Mouse (Mus musculus): ENCODE measurements around the gene Ryr3.

Gene Ryr3

DNA sequence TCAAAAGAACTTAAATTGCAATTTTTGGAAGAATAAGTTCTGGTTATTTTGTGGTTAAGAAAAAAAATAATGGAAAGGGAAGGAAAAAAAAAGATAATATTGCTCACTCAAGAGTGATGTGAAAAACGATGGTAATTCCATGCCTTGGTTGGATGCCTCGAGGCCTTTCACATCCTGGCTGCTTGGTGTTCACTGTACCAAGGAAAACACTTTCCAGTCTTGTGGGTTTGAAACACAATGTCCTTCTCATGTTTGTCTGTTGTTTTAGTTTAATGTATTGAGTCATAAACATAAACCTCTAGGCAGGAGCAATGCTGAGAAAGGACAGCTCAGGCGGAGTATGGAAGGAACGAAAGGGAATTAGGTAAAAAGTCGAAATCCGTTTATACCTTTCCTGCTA, 122.8 kb downstream of the Ryr3 start:
- DNase-seq: no peak

DNA sequence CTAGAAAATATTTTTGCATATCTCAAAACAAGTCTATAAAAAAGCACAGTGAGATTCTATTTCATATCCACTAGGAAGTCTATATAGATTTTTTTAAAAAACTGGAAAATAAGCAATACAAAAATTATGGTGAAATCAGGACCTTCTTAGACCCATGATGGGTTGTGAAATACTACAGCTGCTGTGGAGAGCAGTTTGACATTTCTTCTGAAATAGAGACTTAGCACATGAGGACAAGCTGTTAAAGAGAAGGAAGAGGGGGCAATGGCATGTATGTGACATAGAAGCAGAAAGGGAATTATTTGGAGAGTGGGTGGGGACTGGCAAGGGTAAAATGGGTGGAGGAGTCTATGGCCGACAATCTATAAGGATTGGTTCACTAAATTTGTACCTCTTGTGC, 124.1 kb downstream of the Ryr3 start:
- peak; percentile 3 for DNase-seq

DNA sequence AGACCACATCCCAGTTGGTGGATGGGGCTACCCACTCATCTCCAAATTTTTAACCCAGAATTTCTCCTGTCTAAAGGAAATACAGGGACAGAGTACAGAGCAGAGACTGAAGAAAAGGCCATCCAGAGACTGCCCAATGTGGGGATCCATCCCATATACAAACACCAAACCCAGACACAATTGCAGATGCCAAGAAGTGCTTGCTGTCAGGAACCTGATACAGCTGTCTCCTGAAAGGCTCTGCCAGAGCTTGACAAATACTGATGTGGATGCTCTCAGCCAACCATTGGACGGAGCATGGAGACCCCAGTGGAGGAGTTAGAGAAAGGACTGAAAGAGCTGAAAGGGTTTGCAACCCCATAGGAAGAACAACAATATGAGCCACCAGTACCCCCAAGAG, 125.6 kb downstream of the Ryr3 start:
- peak; percentile 5 for DNase-seq

DNA sequence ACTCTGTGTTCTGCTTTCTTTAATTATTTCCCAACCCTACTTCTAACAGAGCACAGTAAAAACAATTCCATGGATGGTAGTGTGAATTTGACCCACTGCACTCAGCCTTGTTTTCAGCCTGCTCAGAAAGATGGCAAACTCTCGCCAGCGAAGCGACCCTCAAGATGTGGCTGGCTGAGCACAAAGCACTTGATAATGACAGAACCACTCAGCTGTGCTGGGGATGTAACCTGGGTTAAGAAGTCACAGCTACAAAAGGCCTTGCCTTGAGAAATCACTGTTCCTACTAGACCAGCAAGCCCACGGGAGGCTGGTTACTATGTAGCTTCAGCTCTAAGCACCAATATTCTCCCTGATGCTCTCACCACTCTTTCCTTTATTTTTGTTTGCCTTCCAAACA, 140.5 kb downstream of the Ryr3 start:
- DNase-seq: no peak

DNA sequence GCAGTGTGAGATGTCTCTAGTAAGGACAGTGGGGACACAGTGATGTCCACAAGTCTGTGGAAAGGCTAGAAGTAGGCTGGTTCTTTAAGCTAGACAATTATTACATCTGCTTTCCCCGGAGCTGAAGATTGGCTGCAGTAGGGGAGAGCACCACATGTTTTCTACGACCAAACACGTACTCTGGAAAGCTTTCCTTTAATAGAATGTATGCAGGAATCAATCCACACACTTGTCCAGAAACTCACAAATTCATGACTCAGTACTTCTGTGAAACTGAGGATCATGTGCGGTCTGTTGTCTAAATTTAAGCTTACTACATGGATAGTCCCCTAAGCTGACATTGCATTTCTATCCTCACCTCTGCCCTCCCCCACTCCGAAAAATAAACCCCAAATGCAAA, 157.5 kb downstream of the Ryr3 start:
- DNase-seq: no peak

DNA sequence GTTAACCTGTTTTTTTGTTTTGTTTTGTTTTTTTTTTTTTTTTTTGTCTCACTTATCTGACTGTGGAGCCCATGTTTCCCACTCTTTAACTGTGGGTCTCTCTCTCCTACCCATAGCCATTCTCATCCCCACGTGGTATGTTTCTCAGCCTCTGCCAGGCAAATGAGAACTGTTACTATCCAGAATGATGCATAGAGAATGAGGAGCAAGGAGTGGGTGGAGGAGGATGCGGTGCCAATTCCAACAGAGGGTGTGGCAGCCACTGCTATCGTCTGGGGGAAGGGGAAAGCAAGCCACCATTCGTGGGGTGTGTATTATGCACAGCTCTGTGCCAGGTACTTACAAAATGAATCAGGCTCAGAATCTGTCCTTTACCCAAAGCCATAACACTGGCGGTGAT, 158.0 kb downstream of the Ryr3 start:
- DNase-seq: no peak

DNA sequence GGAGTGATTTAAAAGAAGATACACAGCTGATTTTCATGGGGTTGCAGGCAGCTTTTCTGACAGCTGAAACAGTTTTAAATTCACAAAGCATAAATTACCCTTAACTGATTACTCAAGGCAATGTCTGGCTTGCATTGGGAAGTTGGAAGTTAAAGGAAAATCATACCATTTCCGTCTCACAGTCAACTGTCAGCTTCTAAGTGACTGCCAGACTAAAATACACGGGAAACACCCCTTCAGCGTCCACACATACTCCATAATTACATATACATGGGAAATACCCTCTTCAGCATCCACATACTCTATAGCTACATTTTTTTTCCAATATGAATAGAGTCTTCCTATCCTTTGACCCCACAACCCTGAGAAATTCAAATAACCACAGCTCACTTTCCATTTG, 158.8 kb downstream of the Ryr3 start:
- DNase-seq: no peak

DNA sequence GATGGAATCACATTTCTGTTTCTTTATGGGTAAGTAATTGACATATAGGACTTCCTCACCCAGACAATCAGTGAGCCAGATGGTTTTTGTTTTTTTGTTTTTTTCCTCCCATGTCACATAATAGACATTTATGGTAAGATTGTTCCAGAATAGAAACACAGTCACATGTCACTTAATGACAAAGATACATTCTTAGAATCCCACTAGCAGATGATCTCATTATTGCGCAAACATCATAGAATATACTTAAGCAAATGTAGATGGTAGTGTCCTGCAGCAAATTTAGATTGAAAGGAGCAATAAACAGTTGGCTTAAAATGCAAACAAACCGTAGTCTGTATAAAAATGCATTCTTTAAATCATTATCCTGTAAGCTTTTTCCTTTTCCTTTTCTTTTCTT, 161.3 kb downstream of the Ryr3 start:
- no peak for DNase-seq

DNA sequence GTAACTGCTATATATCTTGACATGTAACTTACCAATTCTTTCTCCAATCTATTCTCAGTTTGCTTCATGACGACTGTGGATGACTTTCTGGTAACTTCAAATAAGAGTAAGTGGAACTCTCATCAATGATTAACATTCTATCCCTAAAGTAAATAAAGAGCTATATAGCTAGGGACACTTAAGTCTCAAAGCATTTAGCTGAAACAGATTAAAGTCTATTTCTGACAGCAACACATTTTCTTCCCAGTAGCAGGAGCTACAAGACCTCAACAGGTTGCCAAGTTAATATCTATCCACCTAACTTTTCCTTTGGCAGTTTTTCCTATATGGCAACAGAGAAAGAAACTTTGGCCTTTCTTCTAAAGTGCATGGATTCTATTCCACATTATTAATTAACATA, 167.1 kb downstream of the Ryr3 start:
- no peak for DNase-seq

DNA sequence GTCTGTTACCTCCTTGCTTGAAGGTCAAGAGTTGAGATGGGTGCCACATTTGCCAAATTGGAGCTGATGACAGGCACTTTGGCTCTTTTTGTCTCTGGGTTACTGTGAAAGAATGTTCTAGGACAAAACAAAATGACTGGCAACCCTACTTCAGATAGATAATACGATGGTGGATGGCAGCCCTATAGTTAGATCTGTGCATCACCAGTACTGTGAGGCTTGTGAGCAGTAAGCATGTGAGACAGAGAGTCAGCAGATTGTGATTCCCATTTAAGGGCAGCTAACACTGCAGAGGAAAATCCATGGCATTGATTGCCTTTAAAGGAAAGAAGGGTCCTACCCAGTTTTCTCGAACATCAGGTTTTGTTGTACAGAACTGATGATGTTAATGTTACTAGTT, 180.3 kb downstream of the Ryr3 start:
- DNase-seq: no peak

DNA sequence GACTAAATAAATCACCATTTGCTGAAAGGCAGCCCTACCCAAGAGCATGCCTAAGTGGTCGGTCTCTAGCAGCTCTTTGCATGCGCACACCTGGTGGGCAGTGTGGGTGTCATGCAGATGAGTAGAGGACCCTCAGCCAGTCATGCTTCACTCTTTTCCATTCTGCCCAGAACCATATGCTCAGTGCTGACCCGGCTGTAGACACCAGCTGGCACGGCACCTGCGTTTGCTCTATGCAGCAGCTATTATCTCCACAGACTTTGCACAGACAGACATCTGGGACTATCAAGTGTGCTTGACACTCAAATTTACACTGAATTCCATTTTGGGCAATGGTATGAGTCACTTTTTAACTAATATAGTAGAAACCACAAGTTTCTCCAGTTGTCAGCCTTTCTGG, 186.2 kb downstream of the Ryr3 start:
- no peak for DNase-seq

DNA sequence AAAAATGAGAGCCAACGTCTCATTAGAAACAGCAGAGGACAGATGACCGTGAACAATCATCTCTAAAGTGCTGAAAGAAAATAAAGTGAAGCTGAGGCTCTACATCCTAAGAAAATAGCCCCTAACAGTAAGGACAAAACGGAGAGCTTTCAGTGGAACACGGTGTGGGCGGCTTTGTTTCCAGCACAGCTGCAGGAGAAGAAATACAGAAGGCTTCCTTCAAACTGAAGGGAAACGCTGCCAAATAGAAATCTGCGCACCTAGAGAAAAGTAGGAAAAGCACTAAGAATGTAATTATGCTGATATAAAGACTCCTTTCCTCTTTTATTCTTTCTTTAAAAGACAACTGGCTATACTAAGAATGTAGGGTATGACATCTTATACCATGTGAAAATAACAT, 197.0 kb downstream of the Ryr3 start:
- DNase-seq: no peak

DNA sequence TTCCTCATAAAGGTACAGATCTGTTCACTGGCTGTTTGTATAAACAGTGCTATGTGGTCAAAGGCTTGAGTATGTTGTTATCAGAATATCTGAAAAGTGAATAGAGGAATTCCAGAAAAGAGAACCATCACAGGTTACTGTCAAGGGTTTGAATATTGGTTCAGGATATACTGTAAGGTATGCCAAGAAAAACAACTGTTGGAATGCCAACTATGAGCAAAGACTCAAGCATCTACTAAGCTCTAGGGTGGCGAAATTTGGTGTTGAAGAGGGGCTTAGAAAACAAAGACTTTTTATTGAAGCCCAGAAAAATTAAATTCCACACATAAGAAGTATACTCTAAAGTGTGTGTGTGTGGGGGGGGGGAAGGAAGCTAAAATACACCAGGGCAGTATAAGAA, 198.6 kb downstream of the Ryr3 start:
- DNase-seq: no peak

DNA sequence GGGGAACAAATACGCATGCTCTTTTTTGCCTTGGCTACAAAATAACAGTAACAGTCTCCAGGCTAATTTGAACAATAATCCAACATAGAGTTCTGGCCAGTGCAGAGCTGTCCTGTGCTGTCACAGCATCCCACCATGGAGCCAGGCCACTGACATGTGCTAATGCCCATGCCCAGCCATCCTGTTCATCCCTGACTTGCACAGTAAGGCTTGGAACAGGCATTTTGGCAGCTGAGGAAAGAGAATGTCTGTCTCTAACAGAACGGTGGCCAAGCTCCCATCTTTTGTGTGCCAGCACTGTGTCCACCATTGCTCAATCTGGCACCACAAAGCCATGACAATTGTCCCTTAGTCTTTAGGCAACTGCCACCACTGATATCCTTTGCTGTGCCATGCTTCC, 200.7 kb downstream of the Ryr3 start:
- no peak for DNase-seq

DNA sequence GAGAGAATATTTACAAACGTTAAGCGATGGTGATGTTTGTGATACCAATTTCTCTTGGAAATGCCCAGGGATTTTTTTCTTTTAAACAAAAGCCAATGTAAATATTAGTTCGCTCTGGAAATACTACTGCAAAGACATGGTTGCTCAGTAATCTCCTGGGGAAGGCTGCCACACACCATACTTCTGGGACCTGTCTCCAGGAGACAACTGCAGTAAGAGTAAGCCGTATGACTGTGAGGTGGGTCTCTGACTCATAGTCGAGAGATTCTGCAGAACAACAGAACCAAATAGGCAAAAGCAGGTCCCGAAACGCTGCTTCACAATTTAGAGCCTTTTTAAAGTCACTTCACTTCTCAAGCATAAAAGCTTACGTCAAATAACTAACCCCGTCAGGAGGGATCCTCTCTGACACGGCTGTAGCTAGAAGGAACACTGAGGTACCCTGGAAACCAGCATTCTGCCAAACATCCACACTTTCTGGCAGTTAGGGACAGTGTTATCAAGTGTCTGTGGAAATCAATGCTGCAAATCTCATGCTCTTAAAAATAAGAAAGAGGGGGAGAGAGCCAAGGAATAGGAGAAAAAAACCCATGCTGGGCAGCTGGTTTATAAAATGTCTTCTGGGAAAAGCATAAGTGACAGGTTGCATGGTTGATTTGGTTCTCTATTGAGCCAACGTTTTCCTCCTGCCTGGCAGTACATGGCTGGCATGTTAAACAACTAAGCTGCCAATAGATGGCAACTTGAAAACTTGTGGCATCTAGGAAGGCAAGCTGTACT, 207.7 kb downstream of the Ryr3 start:
- DNase-seq: no peak

DNA sequence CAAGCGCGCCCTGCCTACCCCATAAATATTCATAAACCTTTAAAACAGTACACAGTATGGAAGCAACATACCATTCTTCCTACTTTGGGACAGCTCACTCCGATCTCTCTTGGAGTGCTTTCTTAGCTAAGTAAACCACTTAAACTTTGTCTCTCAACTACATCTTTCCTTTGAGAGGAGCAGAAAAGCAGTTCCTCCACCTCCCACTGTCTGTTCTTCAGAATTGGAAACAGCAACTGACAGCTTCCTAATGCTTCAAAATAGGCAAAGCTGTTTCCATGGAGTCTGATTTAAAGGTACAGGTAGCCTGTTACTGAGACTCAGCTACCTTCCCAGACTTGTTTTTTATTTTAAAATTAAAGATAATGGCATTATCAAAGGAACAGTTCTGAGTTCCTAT, 218.4 kb downstream of the Ryr3 start:
- no peak for DNase-seq

DNA sequence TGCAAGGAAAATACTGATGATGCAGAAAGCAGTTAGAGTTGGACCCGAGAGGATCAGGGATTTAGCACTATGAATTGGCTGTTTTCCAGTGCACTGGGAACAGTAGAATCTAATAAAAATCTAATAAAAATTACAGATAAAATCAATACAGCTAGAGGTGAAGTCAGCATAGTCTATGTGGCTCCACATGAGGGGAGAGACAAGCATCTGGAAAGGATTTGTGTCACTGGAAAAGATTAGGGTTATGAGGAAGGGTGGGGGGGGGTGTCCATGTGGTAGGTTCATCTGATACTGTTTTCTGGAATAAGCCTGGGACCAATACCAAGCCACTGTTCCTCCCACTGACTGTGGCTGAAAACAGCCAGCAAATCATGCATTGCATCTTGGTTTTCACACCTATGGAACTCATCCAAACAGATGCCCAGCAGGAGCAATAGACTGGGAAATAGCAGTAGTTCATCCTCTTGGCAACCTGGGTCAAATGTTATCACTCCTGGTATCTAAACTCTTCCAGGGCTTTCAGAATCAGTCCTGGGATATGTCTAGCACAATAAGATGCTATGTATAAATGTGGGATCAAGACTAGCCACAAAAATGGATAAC, 233.9 kb downstream of the Ryr3 start:
- DNase-seq: no peak

DNA sequence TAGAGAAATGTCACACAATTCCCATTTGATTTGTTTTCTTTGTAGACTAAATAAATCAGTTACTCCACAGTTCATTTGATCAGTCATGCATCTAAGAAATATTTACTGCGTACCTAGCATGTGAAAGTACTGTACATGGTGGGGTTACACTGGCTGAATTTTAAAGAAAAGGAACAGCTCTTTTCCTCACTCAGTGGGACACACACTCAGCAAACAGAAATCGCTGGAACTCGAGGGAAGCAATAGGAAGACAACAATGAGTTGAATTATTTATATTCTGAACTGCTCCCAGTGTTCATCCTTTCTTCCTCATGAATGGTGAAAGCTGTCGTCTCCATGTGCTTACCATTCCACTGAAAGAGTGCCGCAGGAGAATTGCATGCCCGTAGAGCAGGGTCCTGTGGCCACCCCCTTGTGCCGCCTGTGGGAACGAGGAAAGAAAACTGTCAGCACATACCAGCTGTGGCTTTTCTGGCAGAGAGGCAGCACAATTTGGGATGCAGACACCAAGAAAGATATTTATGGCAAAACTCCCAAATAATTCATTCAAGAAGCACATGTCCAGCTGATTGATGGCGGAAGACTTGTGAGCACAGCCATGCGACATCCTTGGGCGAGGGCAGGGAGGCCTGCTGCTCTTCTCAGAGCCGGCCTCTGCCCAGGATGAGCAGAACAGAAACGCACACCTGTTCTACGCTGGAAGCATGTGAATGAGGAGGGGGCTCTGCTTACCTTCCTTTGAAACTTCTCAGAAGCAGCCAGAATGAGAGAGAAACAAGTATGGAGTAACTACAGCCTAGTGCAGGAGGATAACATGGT, 249.9 kb downstream of the Ryr3 start:
- no peak for DNase-seq

DNA sequence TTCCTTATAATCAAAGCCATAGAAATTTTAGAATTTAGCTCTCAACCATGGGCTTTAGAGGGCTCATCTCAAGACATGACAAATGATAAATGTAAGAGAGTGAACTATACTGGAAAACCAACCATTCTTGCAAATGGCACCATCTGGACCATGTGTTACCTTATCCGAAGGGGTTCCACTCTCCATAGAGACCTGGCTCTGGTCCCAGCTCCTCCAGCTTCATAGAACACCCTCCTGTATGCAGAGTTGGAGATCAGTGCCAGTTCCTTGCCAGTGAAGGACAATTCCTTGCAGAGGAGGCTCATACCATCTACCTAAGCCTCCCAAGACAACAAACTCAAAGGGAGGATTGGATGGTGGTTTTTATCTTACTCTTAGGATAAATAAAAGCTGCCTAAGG, 268.0 kb downstream of the Ryr3 start:
- DNase-seq: no peak

DNA sequence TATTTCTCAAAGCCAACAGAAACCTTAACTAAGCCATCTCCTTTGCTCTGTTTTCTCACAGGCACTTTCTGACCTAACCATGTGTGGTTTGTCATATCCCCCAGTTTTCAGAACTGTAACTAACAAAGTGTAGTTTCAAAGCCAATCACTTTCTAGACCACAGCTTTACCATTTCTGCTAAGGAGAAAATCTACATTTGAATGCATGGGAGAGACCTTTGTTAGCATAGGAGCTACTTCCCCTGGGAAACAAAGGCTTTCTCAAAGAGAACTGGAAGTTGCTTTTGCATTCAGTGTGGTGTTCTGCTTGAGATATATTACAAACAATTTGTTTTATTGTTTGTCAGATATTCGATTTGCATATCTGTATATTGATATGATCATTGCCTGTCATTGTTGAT, 285.1 kb downstream of the Ryr3 start:
- no peak for DNase-seq

DNA sequence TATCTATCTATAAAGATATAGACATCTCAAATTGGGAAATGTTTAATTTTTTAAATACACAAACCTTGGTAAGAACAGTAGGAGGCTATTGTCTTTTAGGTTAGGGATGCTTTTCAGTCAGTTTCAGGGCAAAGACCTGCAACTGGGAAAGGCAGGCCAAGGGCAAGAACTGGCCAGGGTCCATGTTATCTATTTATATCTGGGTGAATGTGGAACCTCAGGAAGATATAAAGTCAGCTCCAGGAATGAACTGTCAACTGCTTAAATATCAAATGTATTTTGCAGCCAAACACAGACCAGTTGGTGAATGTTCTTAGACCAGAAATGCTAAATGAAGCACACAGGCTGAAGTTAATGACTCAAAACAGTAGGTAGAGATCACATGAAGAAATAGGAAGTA, 303.1 kb downstream of the Ryr3 start:
- no peak for DNase-seq

DNA sequence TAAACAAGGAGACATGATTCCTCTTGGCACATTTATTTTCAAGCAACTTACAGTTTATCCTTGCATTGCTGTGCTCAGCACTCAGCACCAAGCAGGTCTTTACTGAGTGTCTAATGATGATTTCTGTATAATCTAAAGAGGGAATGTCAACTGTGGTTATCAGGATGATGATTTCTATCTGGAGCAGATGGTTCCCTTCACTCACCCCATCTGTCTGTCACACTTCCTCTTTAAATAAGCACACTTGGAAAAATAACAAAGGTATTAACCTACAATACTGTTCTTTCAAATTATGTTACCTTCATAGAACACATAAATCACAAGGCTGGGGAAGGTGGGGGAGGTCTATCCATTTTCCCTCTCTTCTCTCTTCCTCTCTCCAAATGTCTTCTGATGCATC, 304.3 kb downstream of the Ryr3 start:
- DNase-seq: no peak

DNA sequence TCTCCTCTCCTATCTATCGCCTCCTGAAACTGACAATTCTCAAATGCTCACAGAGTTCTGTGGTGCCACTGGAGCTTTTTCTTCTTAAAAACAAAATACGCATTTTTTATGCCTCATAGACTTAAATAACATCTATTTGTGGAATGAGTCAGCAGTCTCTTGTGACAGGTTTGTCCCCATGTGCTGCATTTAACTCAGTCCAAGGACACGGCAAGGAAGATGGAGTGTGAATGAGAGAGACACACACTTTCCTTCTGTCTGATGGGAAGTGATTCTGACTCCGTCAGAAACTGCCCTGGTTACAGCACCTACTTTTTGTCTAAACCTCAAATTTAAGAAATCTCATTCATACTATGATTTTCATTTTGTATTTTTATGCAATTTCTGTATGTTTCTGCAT, 306.3 kb downstream of the Ryr3 start:
- no peak for DNase-seq

DNA sequence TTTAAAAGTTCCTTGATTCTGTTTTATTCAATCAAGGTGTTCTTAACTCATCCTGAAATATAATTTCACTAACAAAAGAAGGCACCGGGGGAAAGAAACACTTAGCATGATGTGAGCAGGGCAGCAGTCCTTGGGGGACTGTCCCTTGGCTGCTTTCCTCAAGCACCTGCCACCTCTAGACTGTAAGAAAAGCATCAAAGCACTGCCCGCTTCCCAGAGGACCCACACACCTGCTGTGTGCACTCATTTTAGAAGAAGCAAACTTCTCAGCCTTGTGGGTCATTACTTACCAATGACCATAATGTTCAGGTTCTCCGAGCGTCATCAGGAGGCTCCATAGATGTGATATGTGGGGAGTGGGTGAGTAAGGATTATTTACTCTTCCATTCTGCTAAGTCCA, 307.8 kb downstream of the Ryr3 start:
- DNase-seq: no peak

Measured in lung, postnatal 36 days (tissue).